Mouse (Mus musculus) myocyte (in vitro differentiated cells): ENCODE data around the gene BC030870.

ENCODE experiments used
- CEBPB ChIP-seq: IDR thresholded peaks from 2 replicates; pipeline ENCODE4 v1.6.1; 2011; ENCODE audit warnings: mild to moderate bottlenecking, moderate library complexity; ENCODE audit not compliant: poor library complexity, insufficient read depth, severe bottlenecking
- E2F4 ChIP-seq: IDR thresholded peaks from one replicate; pipeline ENCODE4 v1.6.1; 2011; ENCODE audit warnings: mild to moderate bottlenecking, control low read depth, moderate library complexity; ENCODE audit not compliant: insufficient read depth
- MAX ChIP-seq: IDR thresholded peaks from one replicate; pipeline ENCODE4 v1.6.1; 2011; ENCODE audit warnings: low read depth, mild to moderate bottlenecking, control low read depth
- MYOD1 ChIP-seq, 3 experiments: IDR thresholded peaks; one replicate each; pipeline ENCODE4 v1.6.1; 2011; ENCODE audit warnings: control low read depth in 2 of 3, low read depth in 2 of 3, mild to moderate bottlenecking in 2 of 3, moderate library complexity in 1 of 3; ENCODE audit not compliant: insufficient read length in 2 of 3, control insufficient read depth in 1 of 3
- MYOG ChIP-seq, 3 experiments: IDR thresholded peaks; one replicate each; pipeline ENCODE4 v1.6.1; 2011; ENCODE audit warnings: control low read depth in 2 of 3, low read depth in 2 of 3, mild to moderate bottlenecking in 2 of 3; ENCODE audit not compliant: insufficient read length in 2 of 3, control insufficient read depth in 1 of 3, insufficient read depth in 1 of 3
- POLR2A ChIP-seq: IDR thresholded peaks from one replicate; pipeline ENCODE4 v1.6.1; 2011; ENCODE audit warnings: low read depth, mild to moderate bottlenecking, control low read depth, moderate library complexity; ENCODE audit not compliant: insufficient read length
- POLR2AphosphoS2 ChIP-seq: IDR thresholded peaks from one replicate; pipeline ENCODE4 v1.6.1; 2011; ENCODE audit warnings: low read depth, control low read depth; ENCODE audit not compliant: insufficient read length
- REST ChIP-seq: IDR thresholded peaks from one replicate; pipeline ENCODE4 v1.6.1; 2011; ENCODE audit warnings: mild to moderate bottlenecking, control low read depth, moderate library complexity; ENCODE audit not compliant: insufficient read depth, insufficient read length
- SRF ChIP-seq: IDR thresholded peaks from one replicate; pipeline ENCODE4 v1.6.1; 2011; ENCODE audit warnings: low read depth; ENCODE audit not compliant: control insufficient read depth, insufficient read length
- TCF12 ChIP-seq: IDR thresholded peaks from one replicate; pipeline ENCODE4 v1.6.1; 2011; ENCODE audit warnings: mild to moderate bottlenecking, control low read depth; ENCODE audit not compliant: poor library complexity, insufficient read depth, severe bottlenecking
- TCF3 ChIP-seq: IDR thresholded peaks from one replicate; pipeline ENCODE4 v1.6.1; 2011; ENCODE audit warnings: low read depth, control low read depth; ENCODE audit not compliant: insufficient read length
- USF1 ChIP-seq: IDR thresholded peaks from one replicate; pipeline ENCODE4 v1.6.1; 2011; ENCODE audit warnings: low read depth, mild to moderate bottlenecking, control low read depth, moderate library complexity

GRCm38 (mm10) chr8:65104041-65104440, 25.3 kb downstream of the BC030870 start:
- TF ChIP-seq POLR2A (no peak), MYOG (IDR thresholded peaks at IDR 0.05; ENCODE audit: control insufficient read depth in 1 of 3, insufficient read depth in 1 of 3, insufficient read length in 2 of 3, low read depth in 2 of 3) (no peak), TCF3 (no peak), USF1 (no peak), MAX (no peak), CEBPB (no peak), E2F4 (no peak), POLR2AphosphoS2 (no peak), MYOD1 (IDR thresholded peaks at IDR 0.05; ENCODE audit: control insufficient read depth in 1 of 3, insufficient read length in 2 of 3, low read depth in 2 of 3) (no peak), REST (no peak), TCF12 (no peak), SRF (no peak)
